Mouse (Mus musculus) olfactory bulb, adult 2 months (tissue): ENCODE data around the gene Ccdc174. TPM values are rescaled to one million over a fixed set of nuclear protein-coding genes. Genes with fewer than 3 reads are reported as not detected.
"Not testable (repeated sequence)": the region's sequence is repeated elsewhere in the genome, so short reads cannot be mapped to it uniquely, and the experiment has no call there.

Source experiments
- H3K27ac ChIP-seq: fragments of 200-500 bp; 2 replicates; pipeline ENCODE4 v1.5.1; 2012; ENCODE audit warnings: low read depth, low read length; ENCODE audit not compliant: insufficient read depth
- H3K4me1 ChIP-seq: fragments of 200-500 bp; 2 replicates; pipeline ENCODE4 v1.6.1; 2012; ENCODE audit warnings: low read length; ENCODE audit not compliant: control insufficient read depth, insufficient read depth
- H3K4me3 ChIP-seq: fragments of 200-500 bp; 2 replicates; pipeline ENCODE4 v1.5.1; 2012; ENCODE audit warnings: mild to moderate bottlenecking, low read depth, low read length, moderate library complexity; ENCODE audit not compliant: insufficient read depth
- CTCF ChIP-seq: fragments of 200-500 bp; IDR thresholded peaks from 2 replicates; pipeline ENCODE4 v1.5.1; 2012; ENCODE audit warnings: low read depth, mild to moderate bottlenecking, low read length, moderate library complexity; ENCODE audit not compliant: insufficient read depth
- POLR2A ChIP-seq: fragments of 200-500 bp; IDR thresholded peaks from 2 replicates; pipeline ENCODE4 v1.6.1; 2012; ENCODE audit warnings: mild to moderate bottlenecking, low read depth, low read length, moderate library complexity; ENCODE audit not compliant: insufficient read depth
- WGBS: fragments of 180-500 bp; shearing (Covaris S2); methylation state at CpG from one replicate; pipeline ENCODE4 v1.1.7; 2018; 5-methylcytosine and 5-hydroxymethylcytosine counted together
- polyA plus RNA-seq: library from polyadenylated mRNA; stranded (reverse); fragments of >200 nt; gene quantifications from 2 replicates; pipeline ENCODE4 v1.2.4, GENCODE M21; 2012; ENCODE audit warnings: low replicate concordance; ENCODE audit not compliant: missing spikeins, insufficient read depth, insufficient read length

Ccdc174 gene
- polyA plus RNA-seq, 1 experiment = not detected

DNA sequence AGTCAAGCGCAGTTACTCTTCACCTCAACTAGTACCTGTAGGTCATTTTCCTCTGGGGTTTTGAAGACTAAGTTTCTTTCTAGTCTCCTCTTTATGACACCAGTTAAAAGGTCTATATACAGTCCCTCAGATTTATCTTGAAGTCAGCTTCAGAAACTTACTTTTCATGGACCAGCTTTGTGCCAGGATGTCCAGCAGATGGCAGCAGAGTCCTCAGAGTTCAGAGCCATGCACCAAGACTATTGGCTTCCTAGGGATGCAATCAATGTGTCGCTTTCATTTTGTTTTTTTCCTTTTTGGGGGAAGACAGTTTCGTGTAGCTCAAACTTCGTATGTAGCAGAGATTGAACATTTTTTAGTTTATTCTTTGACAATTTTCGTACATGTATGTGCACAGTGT, 23.7 kb downstream of the Ccdc174 start:
- no peak for TF ChIP-seq CTCF
- no peak for TF ChIP-seq POLR2A
- 25% methylated on average over 5 of the region's 5 CpGs for WGBS
- no peak overlapping the region for H3K27ac ChIP-seq
- H3K4me3 ChIP-seq = no peak overlapping the region
- H3K4me1 ChIP-seq = no peaks in the 10 kb centered on the region

- not testable (repeated sequence) for H3K4me3 ChIP-seq, H3K27ac ChIP-seq, H3K4me1 ChIP-seq
- 94% methylated on average over 2 of the region's 2 CpGs for WGBS
Measured at GRCm38 (mm10) chr6:91902509-91902908, 24.7 kb downstream of the Ccdc174 start, which contains the start of gene 4930590J08Rik. Gene 4930590J08Rik, plus strand, starts transcription at chr6:91902809.

GRCm38 (mm10) chr6:91914011-91914410, 36.2 kb downstream of the Ccdc174 start:
- H3K4me1 ChIP-seq = 0 out of 2 replicates have a peak, but pooled peaks cover 2% of the 10 kb centered on the region
- no peak overlapping the region for H3K27ac ChIP-seq
- WGBS = 94% methylated on average over 10 of the region's 10 CpGs

DNA sequence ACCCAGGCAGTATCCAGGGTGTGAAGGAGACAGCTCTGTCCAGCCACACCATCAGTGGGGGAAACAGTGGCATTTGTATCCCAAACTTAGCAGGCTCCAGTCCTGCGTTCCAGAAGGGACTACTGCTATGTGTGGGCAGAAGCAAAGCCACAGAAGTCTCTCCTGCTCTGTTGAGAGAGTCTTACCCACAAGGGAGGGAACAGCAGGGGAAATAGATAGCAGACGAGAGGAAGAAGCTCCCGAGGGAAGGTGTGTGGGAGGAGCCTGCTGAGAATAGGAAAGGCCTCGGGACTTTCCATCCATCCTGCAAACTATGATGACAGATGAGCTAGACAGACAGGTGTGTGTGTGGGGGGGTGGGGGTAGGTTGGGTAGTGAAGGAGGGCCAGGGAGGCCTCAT, 39.4 kb downstream of the Ccdc174 start:
- 32% methylated on average over 4 of the region's 4 CpGs for WGBS
- Histone ChIP-seq H3K4me1 (0 out of 2 replicates have a peak, but pooled peaks cover 2% of the 10 kb centered on the region), H3K27ac (no peak overlapping the region), H3K4me3 (no peak overlapping the region)
- TF ChIP-seq CTCF = no peak
- no peak for TF ChIP-seq POLR2A

More at GRCm38 (mm10) chr6:91914011-91914410, 36.2 kb downstream of the Ccdc174 start:
- TF ChIP-seq CTCF (no peak), POLR2A (no peak)
- no peak overlapping the region for H3K4me3 ChIP-seq

- 0 out of 2 replicates have a peak, but pooled peaks cover 2% of the 10 kb centered on the region for H3K4me1 ChIP-seq
- 86% methylated on average over 11 of the region's 11 CpGs for WGBS
- H3K4me3 ChIP-seq = no peak overlapping the region
- TF ChIP-seq POLR2A (no peak), CTCF (no peak)
- no peak overlapping the region for H3K27ac ChIP-seq
Measured at GRCm38 (mm10) chr6:91917716-91918115, 39.9 kb downstream of the Ccdc174 start.

DNA sequence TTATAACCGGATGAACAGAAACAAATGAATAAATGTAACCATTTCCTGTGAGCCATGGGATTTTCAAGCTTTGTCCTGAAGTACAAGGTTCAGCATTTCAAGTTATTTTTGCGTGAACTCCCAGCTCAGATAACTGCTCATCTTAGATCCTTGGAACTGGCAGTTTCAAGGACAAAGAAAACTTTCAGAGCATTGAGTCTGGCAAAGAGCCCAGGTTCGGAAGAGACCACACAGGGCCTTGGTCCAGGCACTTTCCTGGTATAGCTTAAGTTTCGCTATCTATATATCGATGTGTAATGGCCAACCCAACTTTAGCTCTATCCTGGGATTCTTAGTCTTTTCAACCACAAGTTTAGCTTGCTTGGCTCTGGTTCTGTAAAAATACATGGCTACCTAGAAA, 53.4 kb downstream of the Ccdc174 start:
- Histone ChIP-seq H3K27ac (no peak overlapping the region), H3K4me1 (no peaks in the 10 kb centered on the region), H3K4me3 (no peak overlapping the region)
- WGBS = 71% methylated on average over 5 of the region's 5 CpGs
- TF ChIP-seq CTCF = no peak

DNA sequence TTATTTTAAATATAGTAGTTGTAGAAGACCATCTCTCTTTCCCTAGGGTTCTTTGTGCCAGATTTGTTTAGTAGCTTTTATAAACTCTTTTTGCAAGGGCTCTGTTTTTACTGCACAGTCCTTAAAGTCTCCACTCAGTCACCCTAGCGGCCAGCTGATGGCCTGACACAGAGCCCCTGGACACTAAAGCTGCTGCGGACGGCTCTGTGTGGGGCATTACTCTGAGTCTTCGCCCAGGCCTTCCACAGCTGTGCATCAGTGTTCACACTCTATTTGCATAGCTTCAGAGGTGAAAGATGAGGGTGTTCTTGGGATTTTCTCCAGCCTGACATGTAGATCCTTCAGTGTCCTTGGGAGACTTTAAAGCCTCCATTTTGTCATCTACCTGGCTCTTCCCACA, 60.6 kb downstream of the Ccdc174 start:
- H3K27ac ChIP-seq = no peak overlapping the region
- peaks cover 8% of the 10 kb centered on the region; the same call in 1 of the 2 replicates for H3K4me1 ChIP-seq
- no peak for TF ChIP-seq POLR2A
- no peak for TF ChIP-seq CTCF
- 55% methylated on average over 4 of the region's 4 CpGs for WGBS
- H3K4me3 ChIP-seq = no peak overlapping the region

DNA sequence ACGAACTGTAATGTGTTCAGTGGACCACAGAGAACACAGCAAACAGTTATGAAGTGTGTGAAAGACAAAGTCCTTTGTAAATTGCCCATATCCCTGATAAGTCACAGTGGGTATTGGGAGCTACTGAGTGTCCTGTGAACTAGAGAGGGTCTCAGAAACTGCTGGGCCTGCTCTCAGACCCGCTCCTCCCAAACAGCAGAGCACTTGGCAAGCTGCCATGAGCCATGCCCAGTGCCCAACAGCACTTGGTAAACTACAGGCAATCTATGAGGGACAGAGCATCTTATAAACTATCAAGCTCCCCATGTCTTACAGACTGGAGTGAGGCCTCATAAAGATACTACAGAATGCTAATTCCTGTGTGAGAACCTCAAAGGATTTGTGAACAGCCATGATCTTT, 70.6 kb downstream of the Ccdc174 start:
- H3K4me3 ChIP-seq = no peak overlapping the region
- no peak overlapping the region for H3K27ac ChIP-seq
- H3K4me1 ChIP-seq = no peaks in the 10 kb centered on the region
- 68% methylated on average over 2 of the region's 2 CpGs for WGBS
- no peak for TF ChIP-seq CTCF
- TF ChIP-seq POLR2A = no peak

Other genes starting within 250 kb of the Ccdc174 start
- gene Slc6a6, start 194.0 kb upstream of the Ccdc174 start, polyA plus RNA-seq = 322 TPM in 1 of 2 replicates, not detected in the other
- not detected in 2 replicates for gene Grip2, start 50.8 kb upstream of the Ccdc174 start, polyA plus RNA-seq
- not detected in 2 replicates for gene 4930590J08Rik, start 24.8 kb downstream of the Ccdc174 start, polyA plus RNA-seq
- not detected in 2 replicates for gene Fgd5, start 100.8 kb downstream of the Ccdc174 start, polyA plus RNA-seq
- not detected in 2 replicates for gene Nr2c2, start 213.3 kb downstream of the Ccdc174 start, polyA plus RNA-seq